In the genomic region with DNA sequence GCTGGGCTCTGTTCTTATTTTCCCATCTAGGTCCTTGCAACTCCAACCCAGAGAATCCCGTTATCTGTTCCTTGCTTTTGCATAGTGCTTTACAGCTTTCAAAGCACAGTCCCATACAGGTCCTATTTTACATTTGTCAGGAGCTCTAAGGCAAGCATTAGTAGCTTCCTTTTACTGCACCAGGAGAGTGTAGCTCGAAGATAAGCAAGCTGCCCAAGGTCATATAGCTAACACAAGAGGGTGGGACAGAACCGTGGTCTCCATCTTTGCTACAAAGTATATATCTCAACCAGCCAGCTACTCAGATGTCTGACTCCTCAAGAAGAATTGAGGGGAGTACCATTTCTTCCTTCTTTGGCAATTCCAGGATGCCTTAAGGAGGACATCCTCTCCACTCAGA, we compare ENCODE assay signal across 10 mouse cellular contexts.
"Had no signal": no experiment of that assay in that cellular context is flagged by ENCODE, and none has a peak within 500 bp of the region (broad histone marks: within the 10 kb centered on the region; RNA-seq: fewer than 3 reads in every experiment).

No protein-coding gene starts in this region.

- ATAC-seq: midbrain, embryonic 16.5 days had no signal

- H3K27me3 ChIP-seq: stomach, embryonic 15.5 days had no signal

- H3K4me2 ChIP-seq: limb, embryonic 15.5 days; lung, embryonic 14.5 days; midbrain, embryonic 12.5 days; neural tube, embryonic 13.5 days; stomach, embryonic 15.5 days had no signal

- H3K9me3 ChIP-seq: limb, embryonic 15.5 days; megakaryocyte, embryonic 14.5 days; midbrain, embryonic 12.5 days; neural tube, embryonic 13.5 days; stomach, embryonic 15.5 days had no signal

- H3K9ac ChIP-seq: limb, embryonic 15.5 days; lung, embryonic 14.5 days; midbrain, embryonic 12.5 days; neural tube, embryonic 13.5 days; stomach, embryonic 15.5 days had no signal

- H3K4me3 ChIP-seq: layer of hippocampus, adult 2 months; limb, embryonic 15.5 days; midbrain, embryonic 12.5 days; neural tube, embryonic 13.5 days; stomach, embryonic 15.5 days had no signal

- H3K27ac ChIP-seq: kidney, postnatal 0 days; layer of hippocampus, adult 2 months; limb, embryonic 15.5 days; midbrain, embryonic 12.5 days; neural tube, embryonic 13.5 days; stomach, embryonic 15.5 days had no signal

- H3K4me1 ChIP-seq: midbrain, embryonic 12.5 days; stomach, embryonic 15.5 days had no signal

- DNase-seq: right cerebral cortex, postnatal 14 days had no signal

- H3K36me3 ChIP-seq: limb, embryonic 15.5 days; midbrain, embryonic 12.5 days; neural tube, embryonic 13.5 days; stomach, embryonic 15.5 days had no signal
